Mouse (Mus musculus) cerebellum, adult 2 months (tissue): ENCODE data around the gene Crybg1.

Source experiments
- CTCF ChIP-seq: fragments of 200-500 bp; IDR thresholded peaks from 2 replicates; pipeline ENCODE4 v1.5.1; 2011; ENCODE audit warnings: low read depth, mild to moderate bottlenecking, control low read depth, low read length, moderate library complexity, borderline replicate concordance; ENCODE audit not compliant: insufficient read depth
- POLR2A ChIP-seq: fragments of 200-500 bp; IDR thresholded peaks from 2 replicates; pipeline ENCODE4 v1.6.1; 2011; ENCODE audit warnings: low read length, control low read depth, borderline replicate concordance; ENCODE audit not compliant: insufficient read depth

GRCm38 (mm10) chr10:44029566-44029965 lies 119.1 kb downstream of the Crybg1 start:
- TF ChIP-seq CTCF (no peak), POLR2A (no peak)
